Mouse (Mus musculus) G1E (cell line): ENCODE results near the gene Tmtc2.

Experiments used
- CTCF ChIP-seq: IDR thresholded peaks from 2 replicates; pipeline ENCODE4 v1.5.1; 2012; ENCODE audit warnings: low read depth, low read length, inconsistent platforms, mixed read lengths
- GATA1 ChIP-seq: IDR thresholded peaks from 2 replicates; pipeline ENCODE4 v1.6.1; 2012; ENCODE audit warnings: borderline replicate concordance, low read length, inconsistent platforms, mixed read lengths
- POLR2AphosphoS5 ChIP-seq: IDR thresholded peaks from 2 replicates; pipeline ENCODE4 v1.6.1; 2012; ENCODE audit warnings: low read depth, low read length, inconsistent platforms; ENCODE audit not compliant: insufficient replicate concordance
- TAL1 ChIP-seq: conservative IDR thresholded peaks from 2 replicates; pipeline ENCODE4 v1.6.1; 2012; ENCODE audit warnings: low read depth, low read length, inconsistent platforms, mixed read lengths

GRCm38 (mm10) chr10:105153789-105154188, 420.5 kb downstream of the Tmtc2 start:
- no peak for TF ChIP-seq CTCF
- TF ChIP-seq TAL1, result no peak
- no peak for TF ChIP-seq POLR2AphosphoS5
- TF ChIP-seq GATA1, result no peak
